Mouse (Mus musculus) CD4-positive, CD25-positive, alpha-beta regulatory T cell, adult 2 months (primary cell): ENCODE results near the gene Spen.

ENCODE experiments used
- DNase-seq: peaks from one replicate; pipeline ENCODE4 v3.0.0-alpha.2; 2012; ENCODE audit warnings: low read depth, low spot score

Spen gene

DNA sequence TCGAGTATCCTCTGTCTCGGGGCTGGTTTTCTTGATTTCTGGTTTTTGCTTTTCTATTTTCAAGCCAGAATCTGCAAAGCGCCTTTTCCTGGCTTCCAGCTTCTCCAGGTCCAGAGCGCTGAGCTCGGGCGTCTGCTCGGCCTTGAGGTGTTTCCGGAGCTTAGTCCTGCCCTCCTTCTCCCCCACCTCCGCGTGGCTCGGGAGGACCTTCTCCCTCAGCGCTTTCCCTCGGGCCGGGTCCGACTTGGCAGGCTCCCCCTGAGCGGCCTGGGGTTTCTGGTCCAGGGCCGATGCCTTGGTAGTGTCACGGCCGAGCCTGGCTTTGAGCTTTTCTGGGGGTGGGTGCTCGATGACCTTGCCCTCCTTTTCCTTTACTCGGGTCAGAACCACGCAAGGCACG lies 60.2 kb downstream of the Spen start:
- DNase-seq, result no peak

DNA sequence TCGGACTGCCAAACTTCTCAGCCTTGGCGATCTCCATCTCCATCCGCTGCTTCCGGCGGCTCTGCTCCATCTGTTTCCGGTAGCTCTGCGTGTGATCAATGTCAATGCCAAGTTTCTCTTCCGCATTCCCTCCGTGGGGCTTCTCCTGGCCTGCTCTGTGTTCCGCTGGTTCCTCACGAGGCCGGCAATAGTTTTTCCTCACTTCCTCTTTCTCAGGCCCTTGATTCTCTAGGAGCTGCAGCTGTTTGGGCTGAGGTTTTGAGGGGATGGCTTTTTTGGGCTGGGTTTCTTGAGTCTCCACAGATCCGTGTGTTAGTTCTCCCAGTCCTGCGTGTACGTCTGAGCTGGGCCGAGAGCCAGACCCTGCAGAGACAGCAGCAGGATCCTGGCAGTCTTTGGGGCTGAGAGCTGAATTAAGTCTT lies 60.7 kb downstream of the Spen start:
- no peak for DNase-seq

DNA sequence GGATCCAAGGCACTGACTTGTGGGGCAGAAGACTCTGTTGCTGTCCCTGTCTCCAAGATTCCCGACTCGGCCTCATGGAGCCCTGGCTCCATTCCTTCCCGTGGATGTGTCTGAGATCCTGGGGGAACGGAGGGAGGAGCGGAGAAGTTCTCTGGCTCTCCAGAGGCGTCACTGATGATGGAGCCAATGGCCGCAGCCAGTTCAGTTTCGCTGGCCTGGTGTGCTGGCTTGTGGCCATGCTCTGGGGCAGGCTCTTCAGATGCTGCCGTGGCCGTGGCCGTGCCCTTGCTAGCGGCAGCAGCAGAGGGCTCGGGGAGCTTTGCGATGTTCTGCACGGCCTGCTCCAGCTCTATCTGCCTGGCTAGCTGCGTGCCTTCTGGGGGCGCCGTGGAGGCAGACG lies 64.0 kb downstream of the Spen start:
- no peak for DNase-seq

DNA sequence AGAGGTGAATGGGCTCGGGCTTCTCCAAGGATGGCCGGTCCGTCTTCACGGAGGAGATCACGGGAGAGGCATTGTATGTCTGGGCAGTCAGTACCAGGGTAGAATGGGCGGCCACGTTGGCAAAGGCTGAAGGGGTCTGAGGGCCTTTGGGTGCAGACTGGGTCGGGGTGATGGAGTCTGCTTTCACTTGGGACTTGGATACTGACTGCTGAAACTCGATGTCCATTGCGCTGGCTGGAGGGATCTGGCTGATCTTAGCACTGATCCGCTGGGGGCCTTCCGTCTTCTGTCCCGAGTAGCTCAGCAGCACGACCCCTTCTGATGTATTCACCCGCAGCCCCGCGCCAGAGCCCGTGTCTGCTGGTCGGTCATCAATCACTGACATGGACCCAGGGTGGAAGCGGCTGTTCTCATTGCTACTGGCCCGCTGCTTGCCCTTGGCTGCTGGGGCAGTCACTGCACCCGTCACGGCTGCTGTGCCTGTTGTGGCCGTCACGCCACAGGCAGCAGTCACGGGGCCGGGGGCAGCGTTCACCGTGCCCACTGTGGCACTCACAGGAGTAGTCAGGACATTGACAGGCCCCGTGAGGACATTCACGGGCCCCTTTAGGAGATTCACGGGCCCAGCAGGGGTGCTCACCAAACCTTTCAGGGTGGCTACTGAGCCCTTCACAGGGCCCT lies 65.6 kb downstream of the Spen start:
- no peak for DNase-seq

DNA sequence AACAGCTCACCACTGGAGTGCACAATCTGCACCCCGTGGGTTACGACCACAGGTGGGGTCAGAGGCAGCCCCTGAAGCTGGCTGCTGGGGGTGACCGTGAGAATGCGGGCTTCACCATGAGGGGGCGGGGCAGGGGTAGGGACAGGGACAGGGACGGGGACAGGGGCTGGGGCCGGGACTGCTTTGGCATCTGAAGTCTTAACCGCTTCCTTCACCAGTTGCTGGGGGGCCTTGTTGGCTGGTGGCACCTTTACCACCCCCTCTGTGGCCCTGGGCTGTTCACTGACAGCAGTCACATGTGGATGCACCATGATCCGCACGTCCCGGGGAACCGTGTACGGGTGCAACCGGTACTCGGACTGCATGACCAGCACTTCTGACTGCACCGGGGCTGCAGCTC lies 66.9 kb downstream of the Spen start:
- no peak for DNase-seq

DNA sequence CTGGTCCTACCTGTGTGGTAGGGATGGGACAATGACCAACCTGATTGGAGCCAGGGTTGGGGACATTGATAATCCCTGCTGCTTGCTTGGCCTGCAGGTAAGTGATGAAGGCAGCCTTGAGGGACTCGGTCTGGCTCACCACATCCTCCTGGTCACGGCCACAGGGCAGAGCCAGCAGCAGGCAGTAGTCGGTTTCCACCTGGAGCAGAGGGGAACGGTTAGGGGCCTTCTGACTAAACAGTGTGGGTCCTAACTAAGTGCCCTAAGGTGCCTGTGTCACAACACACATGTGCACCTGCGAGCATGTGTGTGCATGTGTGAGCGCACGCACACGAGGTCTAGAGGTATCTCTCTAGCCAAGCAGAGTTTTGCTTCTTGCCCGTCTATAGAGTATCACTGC lies 69.1 kb downstream of the Spen start:
- no peak for DNase-seq

- no peak for DNase-seq
Measured at GRCm38 (mm10) chr4:141468576-141468975, 69.8 kb downstream of the Spen start.

DNA sequence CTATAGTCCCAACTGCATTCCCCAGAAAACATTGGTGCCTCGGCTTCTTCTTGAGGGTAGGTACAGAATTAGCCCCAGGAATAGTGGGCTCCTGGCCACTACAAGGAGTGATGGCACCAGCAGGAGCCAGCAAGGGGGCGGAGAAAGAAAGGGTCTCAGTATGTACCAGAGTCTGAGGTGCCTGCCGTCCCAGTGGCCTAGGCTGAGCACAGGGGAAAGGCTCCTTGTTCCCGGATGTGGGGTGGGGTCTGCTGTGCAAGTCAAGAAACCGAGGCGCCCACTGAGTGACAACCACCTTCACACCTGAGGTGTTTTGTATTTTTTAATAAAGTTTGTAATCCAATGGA lies 70.8 kb downstream of the Spen start:
- no peak for DNase-seq

DNA sequence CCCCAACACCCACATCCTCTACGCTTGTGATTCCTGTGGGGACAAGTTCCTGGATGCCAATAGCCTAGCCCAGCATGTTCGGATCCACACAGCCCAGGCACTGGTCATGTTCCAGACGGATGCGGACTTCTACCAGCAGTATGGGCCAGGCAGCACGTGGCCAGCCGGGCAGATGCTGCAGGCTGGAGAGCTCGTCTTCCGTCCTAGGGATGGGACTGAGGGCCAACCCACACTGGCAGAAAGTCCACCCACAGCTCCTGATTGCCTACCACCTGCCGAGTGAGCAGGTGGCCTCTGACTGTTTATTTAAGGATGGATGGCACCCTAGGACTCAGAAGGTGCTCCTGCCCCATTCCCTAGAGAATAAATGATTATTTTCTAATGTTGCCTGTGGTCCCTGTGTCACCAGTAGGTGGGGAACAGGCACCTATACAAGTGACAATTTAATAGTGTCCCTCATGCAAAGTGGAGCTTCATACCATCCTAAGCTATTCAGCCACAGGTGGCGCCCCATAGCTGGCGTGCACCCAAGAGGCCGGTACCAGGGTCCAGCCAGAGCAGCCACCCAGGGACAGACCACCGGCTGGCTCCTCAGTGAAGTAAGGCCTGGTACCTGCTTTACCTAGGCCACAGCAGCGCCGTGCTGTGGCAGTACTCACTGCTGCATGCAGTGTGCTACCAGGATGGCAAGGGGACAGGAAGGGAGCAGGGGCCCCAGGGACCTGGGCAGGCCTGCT lies 71.4 kb downstream of the Spen start:
- DNase-seq, result no peak

DNA sequence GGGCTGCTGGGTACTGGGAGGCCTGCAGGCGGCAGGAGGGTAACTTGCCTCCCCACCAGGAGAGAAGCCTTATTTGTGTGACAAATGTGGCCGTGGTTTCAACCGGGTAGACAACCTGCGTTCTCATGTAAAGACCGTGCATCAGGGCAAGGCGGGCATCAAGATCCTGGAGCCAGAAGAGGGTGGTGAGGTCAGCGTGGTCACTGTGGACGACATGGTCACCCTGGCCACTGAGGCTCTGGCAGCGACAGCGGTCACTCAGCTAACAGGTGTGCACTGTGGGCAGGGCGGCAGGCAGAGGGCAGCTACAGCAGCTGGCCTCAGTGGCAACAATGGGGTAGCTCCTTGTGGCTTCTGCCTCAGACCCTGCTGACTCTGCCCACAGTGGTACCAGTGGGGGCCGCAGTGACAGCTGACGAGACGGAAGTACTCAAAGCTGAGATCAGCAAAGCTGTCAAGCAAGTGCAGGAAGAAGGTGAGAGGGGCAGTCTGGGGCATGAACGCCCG lies 72.1 kb downstream of the Spen start:
- no peak for DNase-seq

DNA sequence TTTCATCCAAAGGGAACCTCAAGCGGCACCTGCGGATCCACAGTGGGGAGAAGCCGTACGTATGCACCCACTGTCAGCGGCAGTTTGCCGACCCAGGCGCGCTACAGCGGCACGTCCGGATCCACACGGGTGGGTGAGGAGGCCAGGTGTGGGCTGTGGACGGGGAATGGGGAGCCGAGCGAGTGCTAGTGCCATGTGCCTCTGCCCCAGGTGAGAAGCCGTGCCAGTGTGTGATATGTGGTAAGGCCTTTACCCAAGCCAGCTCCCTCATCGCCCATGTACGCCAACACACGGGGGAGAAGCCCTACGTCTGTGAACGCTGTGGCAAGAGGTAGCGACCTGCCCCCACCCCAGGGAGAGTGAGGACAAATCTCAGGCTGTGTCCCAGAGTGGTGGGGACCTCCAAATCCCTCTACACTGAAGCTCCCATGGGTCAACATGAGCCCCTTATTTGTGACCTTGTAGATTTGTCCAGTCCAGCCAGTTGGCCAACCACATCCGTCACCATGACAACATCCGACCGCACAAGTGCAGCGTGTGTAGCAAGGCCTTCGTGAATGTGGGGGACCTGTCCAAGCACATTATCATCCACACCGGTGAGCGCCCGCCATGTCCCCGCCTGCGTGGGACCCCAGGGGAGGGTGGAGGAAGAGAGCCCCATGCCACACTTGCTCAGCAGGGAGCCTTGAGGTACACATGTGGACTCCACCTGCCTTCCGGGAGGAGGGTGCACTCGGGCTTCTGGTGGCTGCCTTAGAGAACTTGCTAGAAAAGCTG lies 72.7 kb downstream of the Spen start:
- DNase-seq, result no peak

DNA sequence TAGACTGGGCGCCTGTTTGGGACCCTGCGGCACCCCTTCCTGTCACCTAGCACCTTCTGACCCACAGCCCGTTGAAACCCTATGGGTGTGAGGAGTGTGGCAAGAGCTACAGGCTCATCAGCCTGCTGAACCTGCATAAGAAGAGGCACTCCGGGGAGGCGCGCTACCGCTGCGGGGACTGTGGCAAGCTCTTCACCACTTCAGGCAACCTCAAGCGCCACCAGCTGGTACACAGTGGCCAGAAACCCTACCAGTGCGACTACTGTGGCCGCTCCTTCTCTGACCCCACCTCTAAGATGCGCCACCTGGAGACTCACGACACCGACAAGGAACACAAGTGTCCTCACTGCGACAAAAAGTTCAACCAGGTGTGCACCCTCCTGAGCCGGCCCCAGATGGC lies 73.7 kb downstream of the Spen start:
- DNase-seq, result no peak

DNA sequence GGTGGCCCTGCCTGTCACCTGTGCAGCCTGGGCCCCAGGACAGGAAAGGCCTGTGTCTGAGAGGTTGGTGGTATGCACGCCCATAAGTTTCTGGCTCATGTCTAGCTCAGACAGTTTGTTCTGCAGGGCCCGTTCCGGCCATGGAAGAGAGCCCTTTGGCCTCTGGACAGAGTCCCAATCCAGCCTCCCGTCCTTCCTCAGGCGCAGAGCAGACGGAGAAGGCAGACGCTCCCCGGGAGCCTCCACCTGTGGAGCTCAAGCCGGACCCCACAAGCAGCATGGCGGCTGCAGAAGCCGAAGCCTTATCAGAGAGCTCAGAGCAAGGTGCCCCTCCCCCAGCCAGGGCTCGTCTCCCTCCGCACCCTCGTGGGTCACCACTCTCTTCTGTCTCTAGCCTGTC lies 74.9 kb downstream of the Spen start:
- DNase-seq, result no peak

GRCm38 (mm10) chr4:141461576-141461975 lies 76.8 kb downstream of the Spen start:
- no peak for DNase-seq

- no peak for DNase-seq
Measured at GRCm38 (mm10) chr4:141461088-141461487, 77.3 kb downstream of the Spen start.

- no peak for DNase-seq
Measured at GRCm38 (mm10) chr4:141460481-141460880, 77.9 kb downstream of the Spen start.

GRCm38 (mm10) chr4:141459766-141460165 lies 78.6 kb downstream of the Spen start:
- DNase-seq, result no peak

- no peak for DNase-seq
Measured at GRCm38 (mm10) chr4:141458888-141459287, 79.5 kb downstream of the Spen start.

DNA sequence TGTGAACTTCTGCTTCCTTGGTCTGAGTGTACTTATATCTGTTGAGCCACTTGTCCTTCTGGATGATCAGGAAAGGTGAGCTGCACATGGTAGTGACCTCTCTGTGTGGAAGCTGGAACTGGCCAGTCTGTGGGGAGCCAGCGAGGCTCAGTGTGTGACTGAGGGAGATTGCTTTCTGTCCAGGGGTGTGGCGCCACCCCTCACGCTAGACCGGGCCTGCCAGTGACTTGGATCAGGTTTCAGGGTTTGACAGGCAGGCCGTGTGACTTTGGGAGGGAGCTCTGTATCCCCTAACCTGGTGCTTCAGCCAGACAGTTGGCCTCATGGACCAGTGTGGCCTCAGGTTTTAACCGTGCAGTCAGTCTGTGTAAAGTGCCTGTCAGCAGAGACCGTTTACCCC lies 80.2 kb downstream of the Spen start:
- no peak for DNase-seq

- no peak for DNase-seq
Measured at GRCm38 (mm10) chr4:141456193-141456938, 82.0 kb downstream of the Spen start.

DNA sequence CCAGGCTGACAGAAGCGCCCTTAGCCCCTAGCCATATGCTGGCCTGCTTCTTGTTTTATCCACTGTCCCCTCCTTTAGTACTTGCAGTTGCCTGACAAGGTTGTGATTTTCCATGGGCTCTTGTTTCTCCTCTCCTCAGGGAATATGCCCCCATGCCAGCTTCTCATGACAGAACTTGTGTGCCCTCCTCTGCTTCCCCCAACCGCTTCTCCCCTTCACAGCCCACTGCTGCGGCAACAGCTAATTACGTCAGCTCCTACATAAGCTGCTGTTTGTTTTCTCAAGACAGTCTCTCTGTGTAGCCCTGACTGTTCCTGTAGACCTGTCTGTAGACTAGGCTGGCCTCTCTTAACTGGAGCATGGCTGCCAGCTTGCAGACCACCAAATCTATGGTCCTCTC lies 82.9 kb downstream of the Spen start:
- DNase-seq, result no peak
